31 mouse cellular contexts compared by ENCODE assay signal in genomic region chr11:53609231-53609630, GRCm38 (mm10). TPM values are rescaled to one million over a fixed set of nuclear protein-coding genes. Genes with fewer than 3 reads are reported as not detected.
A peak's percentile ranks its signal among the peaks of the same experiment; 100 is the strongest.
DNase-seq lines count a peak whose midpoint lies in the region; ATAC-seq and TF ChIP-seq lines count a peak whose summit lies in the region.
"Had no signal": no experiment of that assay in that cellular context is flagged by ENCODE, and none has a peak within 500 bp of the region (broad histone marks: within the 10 kb centered on the region; RNA-seq: fewer than 3 reads in every experiment).

No protein-coding gene starts in this region.

- no peak overlapping the region for H3K4me3 ChIP-seq in liver, embryonic 14.5 days (ENCODE audit: insufficient read depth in 1 of 2, low read depth in 2 of 2, low read length in 2 of 2)
- H3K4me3 ChIP-seq: heart, embryonic 15.5 days; intestine, embryonic 15.5 days; limb, embryonic 13.5 days; midbrain, embryonic 12.5 days; neural tube, embryonic 15.5 days had no signal

- H3K27ac ChIP-seq in liver, embryonic 14.5 days = no peak overlapping the region
- H3K27ac ChIP-seq: heart, embryonic 15.5 days; hindbrain, embryonic 14.5 days; intestine, embryonic 15.5 days; limb, embryonic 13.5 days; midbrain, embryonic 12.5 days; neural tube, embryonic 15.5 days; stomach, postnatal 0 days had no signal

- H3K27me3 ChIP-seq in liver, embryonic 14.5 days (ENCODE audit: control insufficient read depth, insufficient read depth, low read length) = no peaks in the 10 kb centered on the region
- H3K27me3 ChIP-seq: heart, embryonic 15.5 days; intestine, embryonic 15.5 days; limb, embryonic 13.5 days; midbrain, embryonic 12.5 days; neural tube, embryonic 15.5 days had no signal

- peaks cover 4 to 29% of the 10 kb centered on the region in 2 experiments for H3K4me1 ChIP-seq in liver, embryonic 14.5 days (replicated peaks; ENCODE audit: control insufficient read depth in 2 of 2, insufficient read depth in 2 of 2, low read length in 1 of 2)
- H3K4me1 ChIP-seq: intestine, embryonic 15.5 days had no signal

- no peak overlapping the region for H3K9ac ChIP-seq in liver, embryonic 14.5 days (replicated peaks)
- H3K9ac ChIP-seq: heart, embryonic 15.5 days; hindbrain, embryonic 14.5 days; intestine, embryonic 15.5 days; limb, embryonic 13.5 days; lung, embryonic 14.5 days; midbrain, embryonic 12.5 days; neural tube, embryonic 15.5 days had no signal

- TF ChIP-seq CTCF in liver, embryonic 14.5 days (IDR thresholded peaks at IDR 0.05; ENCODE audit: low read depth) = no peak

- H3K9me3 ChIP-seq in liver, embryonic 14.5 days (ENCODE audit: control insufficient read depth, low read length) = no peaks in the 10 kb centered on the region
- H3K9me3 ChIP-seq: heart, embryonic 15.5 days; intestine, embryonic 15.5 days; limb, embryonic 13.5 days; midbrain, embryonic 12.5 days; neural tube, embryonic 15.5 days had no signal

- no peak overlapping the region for H3K4me2 ChIP-seq in liver, embryonic 14.5 days (ENCODE audit: low read depth)
- H3K4me2 ChIP-seq: heart, embryonic 15.5 days; hindbrain, embryonic 14.5 days; intestine, embryonic 15.5 days; limb, embryonic 13.5 days; lung, embryonic 14.5 days; midbrain, embryonic 12.5 days; neural tube, embryonic 15.5 days had no signal

- peak; percentile 71 for DNase-seq in A20 (ENCODE audit: low read depth, low spot score)
- DNase-seq in liver, embryonic 14.5 days (ENCODE audit: low read depth in 3 of 3, low spot score in 3 of 3) = peak in 1 of 3 experiments; percentile 32
- DNase-seq in spleen, postnatal 10 days (ENCODE audit: low spot score in 2 of 2) = no peak
- DNase-seq in cerebellum, postnatal 25 days = no peak
- no peak for DNase-seq in heart, adult 11 months
- DNase-seq: adrenal gland, postnatal 14 days; cerebellum, adult 2 months; cerebellum, postnatal 36 days; gastrocnemius, postnatal 25 days; heart, postnatal 36 days; kidney, adult 9 months; kidney, postnatal 36 days; lung, embryonic 14.5 days; lung, postnatal 36 days; thymus, adult 2 months; thymus, postnatal 4 days had no signal

- 0 out of 2 replicates have a peak, but pooled peaks have one; percentile 22 for ATAC-seq in granulocyte monocyte progenitor cell, adult 5-6 weeks (replicated peaks; ENCODE audit: poor library complexity, severe bottlenecking)
- ATAC-seq in liver, embryonic 14.5 days (ENCODE audit: insufficient read depth) = peak; percentile 74
- peak; percentile 80 for ATAC-seq in megakaryocyte progenitor cell, adult 5-6 weeks (replicated peaks; ENCODE audit: poor library complexity)
- ATAC-seq in inflammation-experienced regulatory T-cells, adult 6 months = no peak
- ATAC-seq: forebrain, embryonic 14.5 days; intestine, embryonic 15.5 days had no signal

- TF ChIP-seq EP300 in liver, embryonic 14.5 days (IDR thresholded peaks at IDR 0.05; ENCODE audit: low read depth) = peak; percentile 27; the same call in 1 of the 2 replicates

- no peaks in the 10 kb centered on the region for H3K36me3 ChIP-seq in liver, embryonic 14.5 days (replicated peaks; ENCODE audit: control insufficient read depth, insufficient read depth, low read depth)
- H3K36me3 ChIP-seq: heart, embryonic 15.5 days; intestine, embryonic 15.5 days; midbrain, embryonic 12.5 days had no signal

- 28% methylated on average over 6 of the region's 6 CpGs for WGBS in liver, embryonic 14.5 days (ENCODE audit: insufficient replicate concordance)

RNA-seq across cellular contexts. Expression of gene Il4, which starts 9.2 kb away (rescaled TPM):
- 1.5 TPM in 1 of 2 replicates, not detected in the other for total RNA-seq in granulocyte monocyte progenitor cell, adult 5-6 weeks (2014; fragmentation: Nextera tagmentation)
- total RNA-seq in granulocyte monocyte progenitor cell, adult 5-6 weeks (2017) = not detected in 2 replicates
- 0.26 and 0.27 TPM in 2 replicates for polyA plus RNA-seq in liver, embryonic 14.5 days (2012; rRNA removed)
- 0.61 and 0.73 TPM in 2 replicates for polyA plus RNA-seq in liver, embryonic 14.5 days (2014; fragmentation: Nextera tagmentation; extraction: Ambion mirVana)
- total RNA-seq in megakaryocyte progenitor cell, adult 5-6 weeks (2015) = not detected in 2 replicates
- not detected in 2 replicates for total RNA-seq in megakaryocyte progenitor cell, adult 5-6 weeks (2017)
- 10 to 100 TPM in 2 of 3 experiments, 1 to 10 TPM in 1; 3.1 to 26.5 (median 14.7) TPM for polyA plus RNA-seq in inflammation-experienced regulatory T-cells, adult 6 months (2017; shearing (Covaris generic))
- total RNA-seq: adrenal gland, postnatal 14 days; gastrocnemius, postnatal 25 days; heart, adult 8-10 months; heart, postnatal 36 days; layer of hippocampus, adult 8-10 months; left cerebral cortex, postnatal 25 days had no signal
- polyA plus RNA-seq: cerebellum, adult 2 months had no signal

RNA-seq across cellular contexts. Expression of gene Il13, which starts 25.3 kb away (rescaled TPM):
- total RNA-seq in granulocyte monocyte progenitor cell, adult 5-6 weeks (2014; fragmentation: Nextera tagmentation) = not detected in 2 replicates
- not detected in 2 replicates for total RNA-seq in granulocyte monocyte progenitor cell, adult 5-6 weeks (2017)
- 0.04 TPM in 1 of 2 replicates, not detected in the other for polyA plus RNA-seq in liver, embryonic 14.5 days (2012; rRNA removed)
- polyA plus RNA-seq in liver, embryonic 14.5 days (2014; fragmentation: Nextera tagmentation; extraction: Ambion mirVana) = not detected in 2 replicates
- total RNA-seq in megakaryocyte progenitor cell, adult 5-6 weeks (2015) = not detected in 2 replicates
- not detected in 2 replicates for total RNA-seq in megakaryocyte progenitor cell, adult 5-6 weeks (2017)
- not detected for polyA plus RNA-seq in inflammation-experienced regulatory T-cells, adult 6 months (2017; shearing (Covaris generic))
- total RNA-seq: adrenal gland, postnatal 14 days; gastrocnemius, postnatal 25 days; heart, adult 8-10 months; heart, postnatal 36 days; layer of hippocampus, adult 8-10 months; left cerebral cortex, postnatal 25 days had no signal
- polyA plus RNA-seq: cerebellum, adult 2 months; embryonic facial prominence, embryonic 14.5 days; forebrain, embryonic 14.5 days; heart, embryonic 15.5 days; hindbrain, embryonic 14.5 days; intestine, embryonic 15.5 days; lung, embryonic 14.5 days; midbrain, embryonic 12.5 days; neural tube, embryonic 15.5 days; stomach, postnatal 0 days had no signal

RNA-seq across cellular contexts. Expression of gene Kif3a, which starts 42.1 kb away (rescaled TPM):
- 7.5 and 11.8 TPM in 2 replicates for total RNA-seq in granulocyte monocyte progenitor cell, adult 5-6 weeks (2014; fragmentation: Nextera tagmentation)
- 2.4 and 5.7 TPM in 2 replicates for total RNA-seq in granulocyte monocyte progenitor cell, adult 5-6 weeks (2017)
- polyA plus RNA-seq in liver, embryonic 14.5 days (2012; rRNA removed) = 2.1 and 3.3 TPM in 2 replicates
- polyA plus RNA-seq in liver, embryonic 14.5 days (2014; fragmentation: Nextera tagmentation; extraction: Ambion mirVana) = 6.4 and 7.7 TPM in 2 replicates
- 3.9 TPM in 2 replicates for total RNA-seq in megakaryocyte progenitor cell, adult 5-6 weeks (2015)
- total RNA-seq in megakaryocyte progenitor cell, adult 5-6 weeks (2017) = 6.2 and 9.1 TPM in 2 replicates
- polyA plus RNA-seq in inflammation-experienced regulatory T-cells, adult 6 months (2017; shearing (Covaris generic)) = 10 to 100 TPM in 2 of 3 experiments, 1 to 10 TPM in 1; 5.5 to 11.6 (median 11.6) TPM
